Mouse (Mus musculus): ENCODE measurements around the gene Pym1. TPM values are rescaled to one million over a fixed set of nuclear protein-coding genes. Genes with fewer than 3 reads are reported as not detected.

Gene Pym1
- polyA plus RNA-seq, 1 experiment from 2014 or later, result 41.3 TPM

DNA sequence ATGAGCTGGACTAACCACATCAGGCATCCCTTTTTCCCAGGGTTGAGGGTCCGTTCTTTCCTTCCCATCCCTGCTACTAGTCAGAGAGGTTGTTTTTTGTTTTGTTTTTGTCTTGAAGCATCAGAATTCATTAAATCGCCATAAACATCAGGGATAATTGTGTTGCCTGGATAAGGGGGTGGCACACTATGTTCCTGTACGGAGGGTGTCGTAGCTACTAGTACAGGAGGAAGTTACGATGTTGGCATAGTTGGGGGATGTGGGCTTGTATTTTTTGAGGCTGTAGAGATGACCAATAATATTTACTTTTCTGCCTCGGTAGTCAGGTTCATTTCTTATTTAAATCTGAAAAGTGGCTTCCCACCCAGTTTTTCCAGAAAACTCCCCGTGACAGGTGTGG is 4.5 kb upstream of the Pym1 start:
- Histone ChIP-seq H3K4me2 (replicated peaks; ENCODE audit: low read depth, low read length) (peak overlapping the region; percentile 95), H3K27me3 (ENCODE audit: control insufficient read depth, insufficient read depth, low read length) (peaks cover 12% of the 10 kb centered on the region; the same call in 1 of the 2 replicates), H3K36me3 (ENCODE audit: control insufficient read depth, insufficient read depth, low read length) (no peaks in the 10 kb centered on the region), H3K27ac (ENCODE audit: low read depth, low read length) (no peak overlapping the region), H3K4me3 (ENCODE audit: low read length) (peak overlapping the region; percentile 57), H3K9me3 (ENCODE audit: control insufficient read depth, low read length) (no peaks in the 10 kb centered on the region), H3K4me1 (ENCODE audit: control insufficient read depth, insufficient read depth, low read length) (peaks cover 11% of the 10 kb centered on the region; the same call in 1 of the 2 replicates), H3K9ac (ENCODE audit: low read depth, low read length) (peak overlapping the region; percentile 67; the same call in 1 of the 2 replicates)
- WGBS, result 5% methylated on average over 7 of the region's 7 CpGs
- no peak for ATAC-seq (ENCODE audit: low FRiP score, low TSS enrichment)

DNA sequence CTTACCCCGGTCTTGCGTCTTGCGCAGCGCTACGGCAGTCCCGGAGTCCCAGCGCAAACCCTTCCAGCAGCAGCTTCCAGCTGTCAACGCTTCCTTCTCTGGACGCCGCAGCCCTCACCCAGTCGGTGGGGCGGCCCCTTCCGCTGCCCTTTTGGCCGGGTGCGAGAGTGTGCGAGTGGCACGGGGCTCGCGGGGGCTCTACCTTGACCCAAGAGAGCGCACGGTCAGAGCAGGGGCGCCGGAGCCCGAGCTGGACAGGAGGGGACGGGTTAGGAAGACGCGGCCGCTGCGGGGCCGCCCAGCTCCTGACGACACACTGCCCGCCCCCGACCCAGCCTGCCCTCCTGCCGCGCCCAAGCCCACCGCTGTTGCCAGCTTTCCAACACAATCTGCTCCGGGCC is 3.9 kb upstream of the Pym1 start:
- WGBS, result 0% methylated on average over 37 of the region's 37 CpGs
- peak overlapping the region; percentile 67 for H3K9ac ChIP-seq (ENCODE audit: low read depth, low read length)
- peak; percentile 50 for ATAC-seq (ENCODE audit: low FRiP score, low TSS enrichment)
- H3K36me3 ChIP-seq (ENCODE audit: control insufficient read depth, insufficient read depth, low read length), result no peaks in the 10 kb centered on the region
- H3K4me1 ChIP-seq (ENCODE audit: control insufficient read depth, insufficient read depth, low read length), result peaks cover 11% of the 10 kb centered on the region; the same call in 1 of the 2 replicates
- peaks cover 12% of the 10 kb centered on the region; the same call in 1 of the 2 replicates for H3K27me3 ChIP-seq (ENCODE audit: control insufficient read depth, insufficient read depth, low read length)
- no peaks in the 10 kb centered on the region for H3K9me3 ChIP-seq (ENCODE audit: control insufficient read depth, low read length)
- no peak overlapping the region for H3K27ac ChIP-seq (ENCODE audit: low read depth, low read length)
- H3K4me3 ChIP-seq (ENCODE audit: low read length), result peak overlapping the region; percentile 57
- peak overlapping the region; percentile 95 for H3K4me2 ChIP-seq (replicated peaks; ENCODE audit: low read depth, low read length)

DNA sequence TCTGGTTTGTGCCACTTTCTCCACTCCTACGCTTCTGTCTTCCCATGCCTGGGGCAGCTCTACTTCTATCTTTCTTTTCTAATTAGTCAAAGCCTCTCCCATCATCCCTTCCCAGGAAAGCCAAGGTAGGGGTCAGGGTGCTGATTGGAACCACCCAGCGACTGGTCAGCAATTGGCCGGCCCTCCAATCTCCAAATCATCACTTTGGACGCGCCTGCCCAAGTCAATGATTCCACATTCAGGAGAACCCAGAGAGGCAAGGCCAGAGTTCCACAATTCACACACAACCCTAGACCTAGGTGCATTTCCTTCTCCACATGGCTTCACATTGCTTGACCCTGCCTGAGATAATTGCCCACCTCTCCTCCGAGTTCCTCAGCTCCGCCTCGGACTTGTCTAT is 3.5 kb upstream of the Pym1 start:
- peak overlapping the region; percentile 57 for H3K4me3 ChIP-seq (ENCODE audit: low read length)
- peak overlapping the region; percentile 67 for H3K9ac ChIP-seq (ENCODE audit: low read depth, low read length)
- H3K9me3 ChIP-seq (ENCODE audit: control insufficient read depth, low read length), result no peaks in the 10 kb centered on the region
- H3K4me2 ChIP-seq (replicated peaks; ENCODE audit: low read depth, low read length), result peak overlapping the region; percentile 95
- peaks cover 12% of the 10 kb centered on the region; the same call in 1 of the 2 replicates for H3K27me3 ChIP-seq (ENCODE audit: control insufficient read depth, insufficient read depth, low read length)
- H3K36me3 ChIP-seq (ENCODE audit: control insufficient read depth, insufficient read depth, low read length), result no peaks in the 10 kb centered on the region
- peaks cover 13% of the 10 kb centered on the region for H3K4me1 ChIP-seq (ENCODE audit: control insufficient read depth, insufficient read depth, low read length)
- no peak for ATAC-seq (ENCODE audit: low FRiP score, low TSS enrichment)
- no peak overlapping the region for H3K27ac ChIP-seq (ENCODE audit: low read depth, low read length)
- 15% methylated on average over 8 of the region's 8 CpGs for WGBS

DNA sequence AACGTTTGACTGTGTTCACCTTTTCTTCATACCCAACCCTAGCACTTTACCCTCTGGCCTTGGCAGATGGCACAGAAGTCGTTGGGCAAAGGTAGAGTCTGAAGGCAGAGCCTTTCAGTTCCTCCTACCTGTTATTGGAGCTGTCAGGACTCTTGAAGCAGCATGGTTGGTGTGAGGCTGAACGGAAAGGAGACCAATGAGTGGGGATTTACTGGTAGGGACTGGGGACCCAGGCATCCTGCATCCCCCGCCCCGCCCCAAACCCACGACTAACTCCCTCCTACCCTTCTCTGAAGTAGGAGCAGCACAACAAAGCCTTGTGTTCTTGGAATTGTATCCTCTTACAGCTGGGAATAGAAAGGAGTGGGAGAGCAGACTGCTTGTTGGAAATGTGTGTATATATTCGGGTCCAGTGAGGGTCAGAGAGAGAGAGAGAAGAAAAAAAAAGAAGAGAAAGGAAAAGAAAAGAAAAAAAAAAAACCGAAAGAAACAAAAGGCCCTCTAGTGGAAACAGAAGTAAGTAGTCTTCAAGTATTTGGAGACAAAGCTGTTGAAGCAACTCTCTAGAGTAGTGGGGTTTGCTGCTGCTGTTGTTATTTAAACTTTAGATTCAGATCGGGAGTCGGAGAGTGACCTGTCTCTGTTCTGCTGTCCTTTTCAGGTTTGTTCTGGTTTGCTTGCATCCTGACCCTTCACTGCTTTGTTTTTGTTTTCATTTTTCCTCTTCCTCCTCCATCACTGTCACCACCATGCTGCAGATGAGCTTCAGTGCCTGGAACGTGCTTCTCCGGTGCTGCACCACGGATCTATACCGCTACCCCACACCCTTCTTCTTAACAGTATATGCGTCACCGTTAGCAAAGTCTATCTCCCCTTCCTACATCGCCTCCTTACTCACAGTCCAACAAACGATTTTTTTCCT is 2.7 kb upstream of the Pym1 start, which contains the start of gene Dgka:
Dgka (minus strand) TSS at position 176 of the 922 bp plus-strand sequence.
- WGBS, result 24% methylated on average over 18 of the region's 18 CpGs
- H3K27ac ChIP-seq (ENCODE audit: low read depth, low read length), result no peak within 1 kb of the TSS
- no peak for ATAC-seq (ENCODE audit: low FRiP score, low TSS enrichment)
- peaks cover 19% of the 10 kb centered on the region for H3K4me1 ChIP-seq (ENCODE audit: control insufficient read depth, insufficient read depth, low read length)
- H3K36me3 ChIP-seq (ENCODE audit: control insufficient read depth, insufficient read depth, low read length), result no peaks in the 10 kb centered on the region
- peak within 1 kb of the TSS; percentile 67 for H3K9ac ChIP-seq (ENCODE audit: low read depth, low read length)
- peak within 1 kb of the TSS; percentile 57 for H3K4me3 ChIP-seq (ENCODE audit: low read length)
- no peaks in the 10 kb centered on the region for H3K9me3 ChIP-seq (ENCODE audit: control insufficient read depth, low read length)
- peak within 1 kb of the TSS; percentile 95 for H3K4me2 ChIP-seq (replicated peaks; ENCODE audit: low read depth, low read length)
- peaks cover 12% of the 10 kb centered on the region; the same call in 1 of the 2 replicates for H3K27me3 ChIP-seq (ENCODE audit: control insufficient read depth, insufficient read depth, low read length)

DNA sequence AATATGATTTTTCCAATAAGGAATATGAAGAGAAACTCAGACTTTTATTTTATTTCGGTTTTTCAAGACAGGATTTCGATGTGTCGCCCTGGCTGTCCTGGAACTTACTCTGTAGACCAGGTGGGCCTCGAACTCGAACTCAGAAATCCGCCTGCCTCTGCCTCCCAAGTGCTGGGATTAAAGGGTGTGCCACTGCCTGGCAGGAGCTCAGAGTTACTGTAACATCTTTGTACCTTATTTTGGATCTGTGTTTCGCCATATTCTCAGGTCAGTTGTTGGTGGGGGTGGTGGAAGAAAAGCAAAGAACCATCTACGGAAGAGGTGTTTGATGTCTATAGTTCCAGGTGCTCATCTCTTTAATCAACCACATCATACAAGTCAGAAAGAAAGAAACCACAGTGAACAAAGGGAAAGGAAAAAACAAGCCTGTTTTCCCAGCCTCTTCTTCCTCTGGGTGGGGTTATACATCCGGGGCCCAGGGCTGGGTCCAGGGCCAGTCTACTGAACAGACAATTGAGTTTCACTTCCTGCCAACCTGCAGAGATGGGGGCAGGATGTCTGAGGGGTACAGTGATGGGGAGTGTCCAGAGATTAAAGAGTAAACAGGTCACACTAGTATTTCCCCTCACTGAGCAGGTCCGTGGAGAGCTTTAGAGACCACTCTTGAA is 1.6 kb upstream of the Pym1 start:
- Histone ChIP-seq H3K4me2 (replicated peaks; ENCODE audit: low read depth, low read length) (no peak overlapping the region), H3K27me3 (ENCODE audit: control insufficient read depth, insufficient read depth, low read length) (peaks cover 12% of the 10 kb centered on the region; the same call in 1 of the 2 replicates), H3K27ac (ENCODE audit: low read depth, low read length) (no peak overlapping the region), H3K36me3 (ENCODE audit: control insufficient read depth, insufficient read depth, low read length) (no peaks in the 10 kb centered on the region; the same call in 1 of the 2 replicates), H3K9me3 (ENCODE audit: control insufficient read depth, low read length) (no peaks in the 10 kb centered on the region), H3K9ac (ENCODE audit: low read depth, low read length) (no peak overlapping the region), H3K4me1 (ENCODE audit: control insufficient read depth, insufficient read depth, low read length) (peaks cover 19% of the 10 kb centered on the region), H3K4me3 (ENCODE audit: low read length) (no peak overlapping the region)
- no peak for ATAC-seq (ENCODE audit: low FRiP score, low TSS enrichment)
- 93% methylated on average over 10 of the region's 10 CpGs for WGBS

DNA sequence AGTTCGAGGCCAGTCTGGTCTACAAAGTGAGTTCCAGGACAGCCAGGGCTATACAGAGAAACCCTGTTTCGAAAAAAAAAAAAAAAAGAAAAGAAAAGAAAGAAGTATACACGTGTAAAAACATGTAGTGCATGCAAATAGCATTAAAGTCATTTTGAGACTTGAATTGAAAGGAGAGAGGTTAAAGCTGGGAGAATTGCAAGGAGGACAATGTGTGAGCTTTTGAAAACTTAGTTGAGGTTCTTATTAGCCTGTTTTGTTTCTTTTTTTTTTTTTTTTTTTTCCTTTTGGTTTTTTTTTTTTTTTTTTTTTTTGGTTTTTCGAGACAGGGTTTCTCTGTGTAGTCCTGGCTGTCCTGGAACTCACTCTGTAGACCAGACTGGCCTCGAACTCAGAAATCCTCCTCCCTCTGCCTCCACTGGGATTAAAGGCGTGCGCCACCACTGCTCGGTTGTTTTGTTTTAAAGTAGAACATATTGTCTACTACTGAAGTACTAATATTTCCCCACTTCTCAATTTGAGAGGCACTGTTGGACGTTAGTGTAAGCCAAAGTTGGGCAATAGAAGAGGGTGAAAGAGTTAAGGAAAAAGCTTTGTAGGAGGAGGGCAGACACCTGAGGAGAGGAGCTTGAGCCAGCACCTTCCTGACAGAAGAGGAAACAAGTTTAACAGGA is 580 bp upstream of the Pym1 start:
- Histone ChIP-seq H3K4me2 (replicated peaks; ENCODE audit: low read depth, low read length) (peak overlapping the region; percentile 67), H3K36me3 (ENCODE audit: control insufficient read depth, insufficient read depth, low read length) (no peaks in the 10 kb centered on the region; the same call in 1 of the 2 replicates), H3K4me3 (ENCODE audit: low read length) (peak overlapping the region; percentile 80), H3K4me1 (ENCODE audit: control insufficient read depth, insufficient read depth, low read length) (peaks cover 19% of the 10 kb centered on the region), H3K9me3 (ENCODE audit: control insufficient read depth, low read length) (no peaks in the 10 kb centered on the region), H3K27ac (ENCODE audit: low read depth, low read length) (peak overlapping the region; percentile 98), H3K27me3 (ENCODE audit: control insufficient read depth, insufficient read depth, low read length) (peaks cover 8% of the 10 kb centered on the region; the same call in 1 of the 2 replicates), H3K9ac (ENCODE audit: low read depth, low read length) (peak overlapping the region; percentile 74)
- WGBS, result 43% methylated on average over 9 of the region's 9 CpGs
- no peak for ATAC-seq (ENCODE audit: low FRiP score, low TSS enrichment)

DNA sequence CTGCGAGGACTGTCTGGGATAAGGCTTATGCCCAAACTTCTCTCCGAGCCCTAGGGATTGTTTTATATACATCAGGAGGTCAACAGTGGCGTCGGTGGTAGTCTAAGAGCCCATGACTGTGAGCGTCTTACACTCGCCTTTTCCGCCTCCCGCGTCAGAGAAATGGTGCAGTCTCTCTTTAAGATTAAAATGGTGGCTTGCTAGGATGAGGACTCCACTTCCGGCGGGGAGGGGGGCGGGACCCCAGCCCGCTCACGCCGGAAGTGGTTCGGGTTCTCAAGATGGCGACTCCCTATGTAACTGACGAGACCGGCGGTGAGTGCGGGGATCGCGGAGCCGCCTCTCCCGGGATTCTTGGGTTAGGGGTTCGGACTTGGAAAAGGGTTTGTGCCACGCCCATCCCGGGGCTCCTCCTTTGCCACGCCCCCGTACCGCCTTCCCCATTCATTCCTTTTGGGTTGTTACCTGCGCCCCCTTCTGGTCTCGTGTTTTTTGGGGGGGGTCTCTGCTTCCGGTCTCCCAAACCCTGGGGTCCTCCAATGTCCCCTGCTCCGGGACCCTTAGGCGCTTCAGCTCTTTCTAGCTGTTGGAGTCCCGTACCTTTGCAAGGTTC is 669 bp downstream of the Pym1 start:
- WGBS, result 0% methylated on average over 35 of the region's 37 CpGs
- H3K4me2 ChIP-seq (replicated peaks; ENCODE audit: low read depth, low read length), result peak overlapping the region; percentile 67
- ATAC-seq (ENCODE audit: low FRiP score, low TSS enrichment), result peak; percentile 89
- peaks cover 15% of the 10 kb centered on the region for H3K4me1 ChIP-seq (ENCODE audit: control insufficient read depth, insufficient read depth, low read length)
- H3K9ac ChIP-seq (ENCODE audit: low read depth, low read length), result peak overlapping the region; percentile 74
- H3K27me3 ChIP-seq (ENCODE audit: control insufficient read depth, insufficient read depth, low read length), result 0 out of 2 replicates have a peak, but pooled peaks cover 4% of the 10 kb centered on the region
- no peaks in the 10 kb centered on the region for H3K9me3 ChIP-seq (ENCODE audit: control insufficient read depth, low read length)
- H3K36me3 ChIP-seq (ENCODE audit: control insufficient read depth, insufficient read depth, low read length), result no peaks in the 10 kb centered on the region; the same call in 1 of the 2 replicates
- H3K4me3 ChIP-seq (ENCODE audit: low read length), result peak overlapping the region; percentile 80
- peak overlapping the region; percentile 98 for H3K27ac ChIP-seq (ENCODE audit: low read depth, low read length)

DNA sequence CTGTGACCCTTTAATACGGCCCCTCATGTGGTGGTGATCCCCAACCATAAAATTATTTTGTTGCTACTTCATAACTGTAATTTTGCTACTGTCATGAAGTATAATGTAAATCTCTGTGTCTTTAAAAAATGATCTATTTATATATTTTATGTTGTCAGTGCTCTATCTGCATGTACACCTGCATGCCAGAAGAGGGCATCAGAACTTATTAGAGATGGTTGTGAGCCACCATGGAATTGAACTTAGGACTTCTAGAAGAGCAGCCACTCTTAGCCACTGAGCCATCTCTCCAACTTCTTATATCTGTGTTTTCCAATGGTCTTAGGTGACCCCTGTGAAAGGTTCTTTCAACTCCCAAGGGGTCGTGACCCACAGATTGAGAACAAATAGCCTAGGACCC is 25.2 kb downstream of the Pym1 start:
- WGBS, result 83% methylated on average over 2 of the region's 2 CpGs
- Histone ChIP-seq H3K9me3 (ENCODE audit: control insufficient read depth, low read length) (no peaks in the 10 kb centered on the region), H3K36me3 (ENCODE audit: control insufficient read depth, insufficient read depth, low read length) (no peaks in the 10 kb centered on the region), H3K9ac (ENCODE audit: low read depth, low read length) (no peak overlapping the region), H3K4me2 (replicated peaks; ENCODE audit: low read depth, low read length) (no peak overlapping the region), H3K4me3 (ENCODE audit: low read length) (no peak overlapping the region), H3K27ac (ENCODE audit: low read depth, low read length) (no peak overlapping the region), H3K4me1 (ENCODE audit: control insufficient read depth, insufficient read depth, low read length) (no peaks in the 10 kb centered on the region), H3K27me3 (ENCODE audit: control insufficient read depth, insufficient read depth, low read length) (no peaks in the 10 kb centered on the region)
- ATAC-seq (ENCODE audit: low FRiP score, low TSS enrichment), result 0 out of 2 replicates have a peak, but pooled peaks have one; percentile 16
